ENCODE assay signal across 8 mouse cellular contexts in genomic region chrX:8192640-8193418, GRCm38 (mm10). TPM values are rescaled to one million over a fixed set of nuclear protein-coding genes. Genes with fewer than 3 reads are reported as not detected.
DNase-seq lines count a peak whose midpoint lies in the region; ATAC-seq and TF ChIP-seq lines count a peak whose summit lies in the region.

No protein-coding gene starts in this region.

- DNase-seq in 3T3-L1 (ENCODE audit: low read depth, low spot score): peak; percentile 86
- peak; percentile 85 to 87 for DNase-seq in adrenal gland, postnatal 36 days
- peak; percentile 76 to 87 for DNase-seq in heart, adult 2 months
- peak; percentile 80 to 82 for DNase-seq in kidney, adult 8-10 months
- DNase-seq in midbrain, embryonic 14.5 days: peak; percentile 85
- peak; percentile 70 for DNase-seq in spleen, adult 12 weeks (ENCODE audit: low spot score)

- no peaks in the 10 kb centered on the region for H3K79me2 ChIP-seq in heart, adult 2 months (replicated peaks; ENCODE audit: control insufficient read depth, insufficient read depth, low read length)

- no peaks in the 10 kb centered on the region for H3K4me1 ChIP-seq in embryonic facial prominence, embryonic 12.5 days
- H3K4me1 ChIP-seq in heart, adult 2 months (ENCODE audit: control insufficient read depth, insufficient read depth, low read length): no peaks in the 10 kb centered on the region
- no peaks in the 10 kb centered on the region for H3K4me1 ChIP-seq in limb, embryonic 12.5 days (replicated peaks)
- H3K4me1 ChIP-seq in midbrain, embryonic 14.5 days (ENCODE audit: control insufficient read depth, insufficient read depth, low read length): 0 out of 2 replicates have a peak, but pooled peaks cover 5% of the 10 kb centered on the region

- H3K9ac ChIP-seq in embryonic facial prominence, embryonic 12.5 days: peak overlapping the region; percentile 47
- peak overlapping the region; percentile 96 for H3K9ac ChIP-seq in heart, adult 2 months (ENCODE audit: low read depth, low read length)
- peak overlapping the region; percentile 51 for H3K9ac ChIP-seq in limb, embryonic 12.5 days (replicated peaks)
- peak overlapping the region; percentile 49; the same call in 1 of the 2 replicates for H3K9ac ChIP-seq in midbrain, embryonic 14.5 days (replicated peaks; ENCODE audit: low read length)

- peak overlapping the region; percentile 51 for H3K4me3 ChIP-seq in embryonic facial prominence, embryonic 12.5 days
- peak overlapping the region; percentile 65 for H3K4me3 ChIP-seq in heart, adult 2 months
- H3K4me3 ChIP-seq in limb, embryonic 12.5 days (replicated peaks): peak overlapping the region; percentile 49
- H3K4me3 ChIP-seq in midbrain, embryonic 14.5 days (replicated peaks; ENCODE audit: low read depth, low read length): peak overlapping the region; percentile 49

- H3K9me3 ChIP-seq in embryonic facial prominence, embryonic 12.5 days: no peaks in the 10 kb centered on the region
- H3K9me3 ChIP-seq in limb, embryonic 12.5 days: 0 out of 2 replicates have a peak, but pooled peaks cover 4% of the 10 kb centered on the region
- H3K9me3 ChIP-seq in midbrain, embryonic 14.5 days (ENCODE audit: control insufficient read depth, low read length): no peaks in the 10 kb centered on the region

- peak overlapping the region; percentile 52 for H3K4me2 ChIP-seq in embryonic facial prominence, embryonic 12.5 days (replicated peaks)
- H3K4me2 ChIP-seq in limb, embryonic 12.5 days: peak overlapping the region; percentile 58
- peak overlapping the region; percentile 63 for H3K4me2 ChIP-seq in midbrain, embryonic 14.5 days (ENCODE audit: low read length)

- WGBS in embryonic facial prominence, embryonic 12.5 days: 15% methylated on average over 38 of the region's 38 CpGs
- 14% methylated on average over 38 of the region's 38 CpGs for WGBS in heart, adult 2 months
- 15% methylated on average over 38 of the region's 38 CpGs for WGBS in limb, embryonic 12.5 days
- WGBS in midbrain, embryonic 14.5 days: 21% methylated on average over 38 of the region's 38 CpGs

- TF ChIP-seq EP300 in heart, adult 2 months (IDR thresholded peaks at IDR 0.05; ENCODE audit: insufficient read depth, low read depth, low read length): 0 out of 2 replicates have a peak, but pooled peaks have one; percentile 29

- peak; percentile 95 for ATAC-seq in embryonic facial prominence, embryonic 12.5 days (ENCODE audit: insufficient number of reproducible peaks, insufficient read depth, low FRiP score, low TSS enrichment)
- ATAC-seq in limb, embryonic 12.5 days (ENCODE audit: insufficient number of reproducible peaks, insufficient read depth, low FRiP score, low TSS enrichment, low read depth): peak; percentile 93
- ATAC-seq in midbrain, embryonic 14.5 days (ENCODE audit: low FRiP score, low TSS enrichment): peak; percentile 93

- H3K27me3 ChIP-seq in embryonic facial prominence, embryonic 12.5 days: no peaks in the 10 kb centered on the region
- no peaks in the 10 kb centered on the region for H3K27me3 ChIP-seq in heart, adult 2 months (ENCODE audit: control insufficient read depth, insufficient read depth, low read length)
- no peaks in the 10 kb centered on the region for H3K27me3 ChIP-seq in limb, embryonic 12.5 days
- no peaks in the 10 kb centered on the region for H3K27me3 ChIP-seq in midbrain, embryonic 14.5 days (ENCODE audit: control insufficient read depth, insufficient read depth, low read length)

- intact Hi-C loops in heart, adult 2 months (cut with DNase I): loop anchor here (2.0 to 5.0 kb wide), 2 partner anchors 16 to 61 kb away; partner anchors contain the start of genes Tbc1d25 and Wdr13

- H3K27ac ChIP-seq in embryonic facial prominence, embryonic 12.5 days: peak overlapping the region; percentile 82; the same call in 1 of the 2 replicates
- H3K27ac ChIP-seq in heart, adult 2 months: peak overlapping the region; percentile 73
- H3K27ac ChIP-seq in limb, embryonic 12.5 days: peak overlapping the region; percentile 73
- H3K27ac ChIP-seq in midbrain, embryonic 14.5 days (replicated peaks; ENCODE audit: low read depth, low read length): peak overlapping the region; percentile 76

- no peak for TF ChIP-seq CTCF in heart, adult 2 months (IDR thresholded peaks at IDR 0.05)

- TF ChIP-seq POLR2A in heart, adult 2 months (IDR thresholded peaks at IDR 0.05; ENCODE audit: insufficient read depth, low read depth, low read length): peak; percentile 84

- H3K36me3 ChIP-seq in embryonic facial prominence, embryonic 12.5 days: no peaks in the 10 kb centered on the region
- H3K36me3 ChIP-seq in heart, adult 2 months (ENCODE audit: control insufficient read depth, insufficient read depth, low read length): no peaks in the 10 kb centered on the region
- no peaks in the 10 kb centered on the region for H3K36me3 ChIP-seq in limb, embryonic 12.5 days
- H3K36me3 ChIP-seq in midbrain, embryonic 14.5 days (ENCODE audit: control insufficient read depth, insufficient read depth, low read length): no peaks in the 10 kb centered on the region

RNA-seq across cellular contexts. Expression of gene Ebp, which starts 0.5 kb away (rescaled TPM):
- 10 to 100 TPM; 57.2 to 94.7 TPM for total RNA-seq in adrenal gland, postnatal 36 days (2021)
- polyA plus RNA-seq in embryonic facial prominence, embryonic 12.5 days (2016; fragmentation: Nextera tagmentation; extraction: Ambion mirVana): 28.4 and 30.8 TPM in 2 replicates
- 10 to 100 TPM; 15.2 to 23.1 TPM for total RNA-seq in heart, adult 2 months (2021)
- polyA plus RNA-seq in heart, adult 2 months (2012; rRNA removed): 37.3 and 40.2 TPM in 2 replicates
- polyA plus RNA-seq in limb, embryonic 12.5 days (2016; fragmentation: Nextera tagmentation; extraction: Ambion mirVana): 23.3 and 28.2 TPM in 2 replicates
- polyA plus RNA-seq in midbrain, embryonic 14.5 days (2014; fragmentation: Nextera tagmentation; extraction: Ambion mirVana): 24.7 and 29.6 TPM in 2 replicates

RNA-seq across cellular contexts. Expression of gene Porcn, which starts 13.5 kb away (rescaled TPM):
- 1 to 10 TPM; 6.8 to 7.9 TPM for total RNA-seq in adrenal gland, postnatal 36 days (2021)
- polyA plus RNA-seq in embryonic facial prominence, embryonic 12.5 days (2016; fragmentation: Nextera tagmentation; extraction: Ambion mirVana): 12.2 and 14.8 TPM in 2 replicates
- 1 to 10 TPM; 2.3 to 2.9 TPM for total RNA-seq in heart, adult 2 months (2021)
- polyA plus RNA-seq in heart, adult 2 months (2012; rRNA removed): 11.9 and 15.8 TPM in 2 replicates
- 11.4 and 13.2 TPM in 2 replicates for polyA plus RNA-seq in limb, embryonic 12.5 days (2016; fragmentation: Nextera tagmentation; extraction: Ambion mirVana)
- polyA plus RNA-seq in midbrain, embryonic 14.5 days (2014; fragmentation: Nextera tagmentation; extraction: Ambion mirVana): 45.5 and 50.4 TPM in 2 replicates

RNA-seq across cellular contexts. Expression of gene Tbc1d25, which starts 16.8 kb away (rescaled TPM):
- 1 to 10 TPM; 7.7 to 8.0 TPM for total RNA-seq in adrenal gland, postnatal 36 days (2021)
- 14.3 and 14.8 TPM in 2 replicates for polyA plus RNA-seq in embryonic facial prominence, embryonic 12.5 days (2016; fragmentation: Nextera tagmentation; extraction: Ambion mirVana)
- 1 to 10 TPM; 3.7 to 4.3 TPM for total RNA-seq in heart, adult 2 months (2021)
- 8.7 and 8.9 TPM in 2 replicates for polyA plus RNA-seq in heart, adult 2 months (2012; rRNA removed)
- 13.8 and 14.6 TPM in 2 replicates for polyA plus RNA-seq in limb, embryonic 12.5 days (2016; fragmentation: Nextera tagmentation; extraction: Ambion mirVana)
- polyA plus RNA-seq in midbrain, embryonic 14.5 days (2014; fragmentation: Nextera tagmentation; extraction: Ambion mirVana): 22.4 and 24.8 TPM in 2 replicates

RNA-seq across cellular contexts. Expression of gene Rbm3, which starts 47.1 kb away (rescaled TPM):
- 100 to 1,000 TPM in 1 of 2 experiments, 10 to 100 TPM in 1; 97.4 to 129 TPM for total RNA-seq in adrenal gland, postnatal 36 days (2021)
- 466 and 497 TPM in 2 replicates for polyA plus RNA-seq in embryonic facial prominence, embryonic 12.5 days (2016; fragmentation: Nextera tagmentation; extraction: Ambion mirVana)
- total RNA-seq in heart, adult 2 months (2021): 10 to 100 TPM; 38.1 to 78.9 TPM
- polyA plus RNA-seq in heart, adult 2 months (2012; rRNA removed): 44.1 and 55.3 TPM in 2 replicates
- polyA plus RNA-seq in limb, embryonic 12.5 days (2016; fragmentation: Nextera tagmentation; extraction: Ambion mirVana): 531 and 573 TPM in 2 replicates
- 386 and 395 TPM in 2 replicates for polyA plus RNA-seq in midbrain, embryonic 14.5 days (2014; fragmentation: Nextera tagmentation; extraction: Ambion mirVana)

RNA-seq across cellular contexts. Expression of gene Ftsj1, which starts 59.4 kb away (rescaled TPM):
- total RNA-seq in adrenal gland, postnatal 36 days (2021): 10 to 100 TPM; 20.6 to 28.8 TPM
- 43.1 and 47.0 TPM in 2 replicates for polyA plus RNA-seq in embryonic facial prominence, embryonic 12.5 days (2016; fragmentation: Nextera tagmentation; extraction: Ambion mirVana)
- 10 to 100 TPM in 1 of 2 experiments, 1 to 10 TPM in 1; 9.6 to 11.8 TPM for total RNA-seq in heart, adult 2 months (2021)
- polyA plus RNA-seq in heart, adult 2 months (2012; rRNA removed): 20.0 and 24.0 TPM in 2 replicates
- 47.6 and 49.2 TPM in 2 replicates for polyA plus RNA-seq in limb, embryonic 12.5 days (2016; fragmentation: Nextera tagmentation; extraction: Ambion mirVana)
- polyA plus RNA-seq in midbrain, embryonic 14.5 days (2014; fragmentation: Nextera tagmentation; extraction: Ambion mirVana): 43.7 and 55.4 TPM in 2 replicates

Comparison
In these comparisons a context has a peak if more than half of its experiments do, and no peak if none do; other contexts are left out.
1. Peak in every context shown above with its lines: DNase-seq, ATAC-seq, H3K4me3 ChIP-seq and H3K27ac ChIP-seq.